Mouse (Mus musculus) kidney, postnatal 0 days (tissue): ENCODE measurements around the gene Cst3. TPM values are rescaled to one million over a fixed set of nuclear protein-coding genes. Genes with fewer than 3 reads are reported as not detected.

Experiments used
- ATAC-seq: fragments of 200-750 bp; cut with Nextera tagmentation; replicated peaks from 2 replicates; pipeline ENCODE4 v1.8.0; 2017; ENCODE audit warnings: low read depth, moderate number of reproducible peaks, moderate TSS enrichment, moderate library complexity; ENCODE audit not compliant: low FRiP score
- DNase-seq: peaks from one replicate; pipeline ENCODE4 v3.0.0-alpha.2; 2016; ENCODE audit warnings: low spot score
- H3K27ac ChIP-seq: fragments of 300-500 bp; sonication (generic); 2 replicates; pipeline ENCODE4 v1.5.1; 2014; ENCODE audit warnings: mild to moderate bottlenecking
- H3K27me3 ChIP-seq: fragments of 300-500 bp; sonication (generic); 2 replicates; pipeline ENCODE4 v1.6.1; 2014; ENCODE audit warnings: low read length, mixed read lengths; ENCODE audit not compliant: insufficient read depth
- H3K36me3 ChIP-seq: fragments of 300-500 bp; sonication (generic); 2 replicates; pipeline ENCODE4 v1.6.1; 2014; ENCODE audit warnings: low read length, mixed read lengths; ENCODE audit not compliant: insufficient read depth
- H3K4me1 ChIP-seq: fragments of 300-500 bp; sonication (generic); replicated peaks from 2 replicates; pipeline ENCODE4 v1.6.1; 2014; ENCODE audit warnings: antibody characterized with exemption, low read length, mixed read lengths; ENCODE audit not compliant: insufficient read depth
- H3K4me2 ChIP-seq: fragments of 300-500 bp; sonication (generic); 2 replicates; pipeline ENCODE4 v1.6.1; 2014; ENCODE audit warnings: mild to moderate bottlenecking, low read length, moderate library complexity, mixed read lengths
- H3K4me3 ChIP-seq: fragments of 300-500 bp; sonication (generic); replicated peaks from 2 replicates; pipeline ENCODE4 v1.5.1; 2014; ENCODE audit warnings: low read depth, low read length
- H3K9ac ChIP-seq: fragments of 300-500 bp; sonication (generic); 2 replicates; pipeline ENCODE4 v1.6.1; 2014; ENCODE audit warnings: low read depth, low read length
- H3K9me3 ChIP-seq: fragments of 300-500 bp; sonication (generic); replicated peaks from 2 replicates; pipeline ENCODE4 v1.6.1; 2016; ENCODE audit warnings: low read length, inconsistent platforms, mixed read lengths
- CTCF ChIP-seq: IDR thresholded peaks from 2 replicates; pipeline ENCODE4 v1.5.1; 2016; ENCODE audit warnings: antibody characterized with exemption, low read depth, mild to moderate bottlenecking, moderate library complexity
- WGBS: fragments of 180-500 bp; shearing (Covaris S2); extraction: QIAGEN DNeasy Blood & Tissue Kit; methylation state at CpG from one replicate; pipeline ENCODE4 v1.1.7; 2014; 5-methylcytosine and 5-hydroxymethylcytosine counted together
- polyA plus RNA-seq: library from polyadenylated mRNA; unstranded; fragments of >200 nt; fragmentation: Nextera tagmentation; extraction: Ambion mirVana; gene quantifications from 2 replicates; pipeline ENCODE4 v1.2.1, GENCODE M21; 2015

The Cst3 gene
- polyA plus RNA-seq = 545 and 617 TPM in 2 replicates

GRCm38 (mm10) chr2:148875335-148875811 is at the start of gene Cst3:
Cst3 (minus strand) TSS chr2:148875692.
- peak within 1 kb of the TSS; percentile 86 for H3K4me2 ChIP-seq
- no peaks in the 10 kb centered on the region for H3K9me3 ChIP-seq
- peak within 1 kb of the TSS; percentile 84 for H3K9ac ChIP-seq
- H3K4me1 ChIP-seq = peaks cover 22% of the 10 kb centered on the region; the same call in 1 of the 2 replicates
- ATAC-seq (peak; percentile 98), DNase-seq (peak; percentile 97)
- peaks cover 3% of the 10 kb centered on the region; the same call in 1 of the 2 replicates for H3K36me3 ChIP-seq
- no peaks in the 10 kb centered on the region for H3K27me3 ChIP-seq
- peak within 1 kb of the TSS; percentile 90 for H3K27ac ChIP-seq
- TF ChIP-seq CTCF = peak; percentile 61
- under 1% methylated on average over 19 of the region's 19 CpGs for WGBS
- H3K4me3 ChIP-seq = peak within 1 kb of the TSS; percentile 70

GRCm38 (mm10) chr2:148902286-148902685 is 26.8 kb upstream of the Cst3 start:
- ATAC-seq (peak; percentile 84), DNase-seq (peak; percentile 55)
- Histone ChIP-seq H3K4me2 (peak overlapping the region; percentile 37), H3K36me3 (no peaks in the 10 kb centered on the region), H3K4me1 (no peaks in the 10 kb centered on the region), H3K4me3 (no peak overlapping the region), H3K27ac (no peak overlapping the region), H3K27me3 (no peaks in the 10 kb centered on the region), H3K9ac (no peak overlapping the region), H3K9me3 (no peaks in the 10 kb centered on the region)
- WGBS = 9% methylated on average over 5 of the region's 5 CpGs
- peak; percentile 95 for TF ChIP-seq CTCF

GRCm38 (mm10) chr2:148900305-148900704 is 24.8 kb upstream of the Cst3 start:
- H3K9ac ChIP-seq = no peak overlapping the region
- H3K27me3 ChIP-seq = no peaks in the 10 kb centered on the region
- DNase-seq (no peak), ATAC-seq (no peak)
- H3K9me3 ChIP-seq = no peaks in the 10 kb centered on the region
- no peak overlapping the region for H3K27ac ChIP-seq
- no peaks in the 10 kb centered on the region for H3K4me1 ChIP-seq
- no peak overlapping the region for H3K4me3 ChIP-seq
- no peaks in the 10 kb centered on the region for H3K36me3 ChIP-seq
- TF ChIP-seq CTCF = no peak
- no peak overlapping the region for H3K4me2 ChIP-seq
- 58% methylated on average over 4 of the region's 4 CpGs for WGBS

GRCm38 (mm10) chr2:148896219-148896618 is 20.7 kb upstream of the Cst3 start:
- Histone ChIP-seq H3K27me3 (no peaks in the 10 kb centered on the region), H3K4me2 (no peak overlapping the region), H3K4me1 (no peaks in the 10 kb centered on the region), H3K9me3 (no peaks in the 10 kb centered on the region), H3K9ac (no peak overlapping the region), H3K4me3 (no peak overlapping the region), H3K36me3 (no peaks in the 10 kb centered on the region), H3K27ac (no peak overlapping the region)
- DNase-seq (no peak), ATAC-seq (no peak)
- WGBS = 91% methylated on average over 1 of the region's 1 CpGs
- TF ChIP-seq CTCF = no peak

GRCm38 (mm10) chr2:148893107-148893506 is 17.6 kb upstream of the Cst3 start:
- H3K27ac ChIP-seq = no peak overlapping the region
- DNase-seq (no peak), ATAC-seq (no peak)
- no peaks in the 10 kb centered on the region for H3K36me3 ChIP-seq
- no peaks in the 10 kb centered on the region for H3K4me1 ChIP-seq
- no peak overlapping the region for H3K4me2 ChIP-seq
- no peak overlapping the region for H3K9ac ChIP-seq
- no peaks in the 10 kb centered on the region for H3K27me3 ChIP-seq
- no peaks in the 10 kb centered on the region for H3K9me3 ChIP-seq
- TF ChIP-seq CTCF = no peak
- H3K4me3 ChIP-seq = no peak overlapping the region

GRCm38 (mm10) chr2:148890021-148890851 is 14.7 kb upstream of the Cst3 start:
- ATAC-seq (no peak), DNase-seq (no peak)
- 69% methylated on average over 5 of the region's 5 CpGs for WGBS
- Histone ChIP-seq H3K9me3 (no peaks in the 10 kb centered on the region), H3K4me2 (no peak overlapping the region), H3K27me3 (no peaks in the 10 kb centered on the region), H3K4me1 (no peaks in the 10 kb centered on the region), H3K27ac (no peak overlapping the region), H3K9ac (no peak overlapping the region), H3K4me3 (no peak overlapping the region), H3K36me3 (no peaks in the 10 kb centered on the region)
- TF ChIP-seq CTCF = no peak
